Mouse (Mus musculus) urinary bladder, postnatal 10 days (tissue): ENCODE measurements around the gene Scgb2b17.
"Not testable (repeated sequence)": the region's sequence is repeated elsewhere in the genome, so short reads cannot be mapped to it uniquely, and the experiment has no call there.

Source experiments
- DNase-seq: peaks from one replicate; pipeline ENCODE4 v3.0.0; 2022; ENCODE audit warnings: low spot score

Gene Scgb2b17

DNA sequence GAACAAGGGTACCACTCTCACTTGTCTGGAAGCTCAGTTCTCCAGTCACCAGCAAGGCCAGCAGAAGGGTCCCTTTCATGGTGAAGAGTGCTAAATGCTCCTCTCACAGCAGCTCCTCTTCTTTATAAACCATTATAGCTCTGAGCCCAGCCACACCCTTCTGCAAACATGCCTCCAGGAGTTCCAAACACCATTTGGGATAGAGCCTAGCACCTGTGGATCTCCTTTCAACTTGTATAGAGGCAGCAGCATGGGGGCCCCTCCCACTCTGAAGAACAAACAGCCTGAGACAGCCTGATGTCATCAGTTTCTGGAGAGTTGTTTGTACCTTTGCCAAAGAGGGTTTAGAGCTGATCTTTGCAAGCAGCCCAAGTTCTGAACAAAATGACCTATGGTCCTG lies at the start of gene Scgb2b17:
Gene Scgb2b17, minus strand, starts transcription at position 101 of the 400 bp plus-strand sequence.
- DNase-seq = not testable (repeated sequence)

DNA sequence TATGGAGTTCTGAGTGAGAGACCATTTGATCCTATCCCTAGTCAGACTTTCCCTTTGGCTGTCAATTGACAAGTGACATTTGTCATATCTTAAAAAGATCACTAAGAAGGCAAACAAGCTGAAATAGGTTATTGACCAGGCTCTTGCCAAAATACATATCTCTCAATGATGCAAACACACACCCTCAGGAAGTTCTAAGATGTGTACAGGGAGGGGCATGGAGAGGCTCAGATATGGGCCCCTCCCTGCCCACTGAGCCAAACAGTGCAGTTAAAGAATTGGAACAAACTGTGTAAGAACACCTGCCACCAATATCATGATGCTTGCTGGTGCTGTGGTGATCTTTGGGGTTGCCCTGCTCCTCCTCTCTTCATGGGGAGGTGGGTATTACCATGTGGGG lies 6.8 kb upstream of the Scgb2b17 start, which contains the start of gene Scgb1b17:
Gene Scgb1b17, plus strand, starts transcription at position 301 of the 400 bp plus-strand sequence.
- not testable (repeated sequence) for DNase-seq
